Mouse (Mus musculus) forelimb bud, embryonic 11.5 days (tissue): ENCODE measurements around the gene Ppm1j.
A peak's percentile ranks its signal among the peaks of the same experiment; 100 is the strongest.
"Not testable (repeated sequence)": the region's sequence is repeated elsewhere in the genome, so short reads cannot be mapped to it uniquely, and the experiment has no call there.

ENCODE experiments used
- DNase-seq: peaks from one replicate; pipeline ENCODE4 v3.0.0-alpha.2; 2012; ENCODE audit warnings: low read depth, low spot score

Gene Ppm1j

DNA sequence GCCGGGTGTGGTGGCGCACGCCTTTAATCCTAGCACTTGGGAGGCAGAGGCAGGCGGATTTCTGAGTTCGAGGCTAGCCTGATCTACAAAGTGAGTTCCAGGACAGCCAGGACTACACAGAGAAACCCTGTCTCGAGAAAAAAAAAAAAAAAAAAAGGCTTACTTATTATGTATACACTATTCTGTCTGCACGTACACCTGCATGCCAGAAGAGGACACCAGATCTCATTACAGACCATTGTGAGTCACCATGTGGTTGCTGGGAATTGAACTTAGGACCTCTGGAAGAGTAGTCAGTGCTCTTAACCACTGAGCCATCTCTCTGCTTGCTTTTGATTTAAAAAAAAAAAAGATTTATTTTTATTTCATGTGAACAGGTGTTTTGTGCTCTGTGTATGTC, 32.4 kb downstream of the Ppm1j start:
- not testable (repeated sequence) for DNase-seq

DNA sequence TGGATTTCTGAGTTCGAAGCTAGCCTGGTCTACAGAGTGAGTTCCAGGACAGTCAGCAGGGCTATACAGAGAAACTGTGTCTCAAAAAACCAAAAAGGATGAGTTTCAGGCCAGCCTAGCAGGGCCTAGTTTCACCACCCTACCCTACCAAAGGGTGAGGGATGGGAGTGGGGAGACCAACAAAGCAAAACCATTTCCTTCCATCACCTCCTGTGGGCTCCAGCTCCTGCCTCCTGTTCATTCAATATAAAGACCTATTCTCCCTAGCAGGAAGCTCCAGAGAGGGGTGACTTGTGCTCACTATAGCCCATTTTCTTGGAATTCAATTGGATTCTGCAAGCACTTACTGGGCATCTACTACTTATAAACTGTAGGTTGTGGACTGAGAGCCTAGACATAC, 33.9 kb downstream of the Ppm1j start:
- no peak for DNase-seq

DNA sequence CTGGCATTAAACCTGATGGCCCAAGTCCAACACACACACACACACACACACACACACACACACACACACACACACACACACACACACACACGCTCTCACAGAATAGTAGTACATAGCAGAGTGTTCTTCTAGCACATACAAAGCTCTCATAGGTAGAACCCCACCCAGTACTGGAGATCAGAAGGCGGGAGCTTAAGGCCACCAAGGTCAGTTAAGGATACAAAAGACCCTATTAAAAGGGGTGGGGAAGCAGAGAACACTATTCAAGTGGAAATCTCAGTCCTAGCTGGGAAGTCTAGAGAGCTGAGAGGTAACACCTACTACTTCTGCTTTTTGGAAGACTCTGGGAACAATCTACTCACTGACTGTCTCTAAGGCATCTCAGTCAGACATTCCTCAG, 34.5 kb downstream of the Ppm1j start:
- DNase-seq = no peak

- DNase-seq = no peak
Observed at GRCm38 (mm10) chr3:104816130-104816529, 35.3 kb downstream of the Ppm1j start.

DNA sequence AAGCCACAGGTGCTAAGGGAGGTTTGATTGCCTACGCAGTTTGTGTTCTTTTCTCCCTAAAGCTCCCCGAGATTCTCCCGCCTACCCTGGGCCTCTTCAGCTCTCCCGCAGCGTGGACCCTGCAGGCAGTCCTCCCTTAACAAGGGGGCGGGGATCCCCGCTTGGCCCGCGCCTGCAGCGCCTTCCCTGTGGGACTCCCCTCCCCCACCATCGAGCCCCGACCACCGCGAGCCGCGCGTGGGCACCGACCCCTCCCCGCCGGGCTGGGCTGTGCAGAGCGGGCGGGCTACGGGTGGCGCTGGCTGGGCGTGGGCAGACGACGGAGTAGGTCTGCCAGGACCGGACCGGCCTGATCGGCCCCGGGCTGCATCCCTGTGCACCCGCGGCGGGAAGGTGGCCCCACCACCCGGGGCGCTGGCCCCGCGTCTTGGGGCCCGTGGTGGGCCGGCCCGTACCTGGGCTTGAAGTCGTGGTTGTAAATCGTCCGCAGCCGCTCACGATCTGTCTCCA, 36.7 kb downstream of the Ppm1j start:
- peak; percentile 53 for DNase-seq

- peak; percentile 83 for DNase-seq
Observed at GRCm38 (mm10) chr3:104817991-104818748, 37.3 kb downstream of the Ppm1j start, which contains the start of gene Mov10. Gene Mov10, minus strand, starts transcription at chr3:104818563.

DNA sequence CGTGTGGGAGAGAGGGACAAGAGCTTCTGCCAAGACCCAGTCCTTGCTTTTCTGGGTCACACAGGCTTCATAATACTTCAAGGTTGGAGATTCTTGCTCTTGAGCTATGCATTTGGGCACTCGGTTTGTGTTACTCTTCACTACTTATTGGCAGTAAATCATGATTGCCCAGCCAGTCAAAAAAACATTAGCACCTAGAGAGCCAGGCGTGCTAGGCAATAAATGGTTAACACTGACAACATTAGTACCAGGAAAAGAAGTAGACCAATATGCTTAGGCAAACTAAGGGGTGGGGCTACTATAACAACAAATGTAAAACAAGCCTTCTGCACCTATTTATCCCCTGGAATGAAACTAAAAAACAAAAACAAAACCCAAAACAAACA, 37.9 kb downstream of the Ppm1j start:
- DNase-seq = no peak

DNA sequence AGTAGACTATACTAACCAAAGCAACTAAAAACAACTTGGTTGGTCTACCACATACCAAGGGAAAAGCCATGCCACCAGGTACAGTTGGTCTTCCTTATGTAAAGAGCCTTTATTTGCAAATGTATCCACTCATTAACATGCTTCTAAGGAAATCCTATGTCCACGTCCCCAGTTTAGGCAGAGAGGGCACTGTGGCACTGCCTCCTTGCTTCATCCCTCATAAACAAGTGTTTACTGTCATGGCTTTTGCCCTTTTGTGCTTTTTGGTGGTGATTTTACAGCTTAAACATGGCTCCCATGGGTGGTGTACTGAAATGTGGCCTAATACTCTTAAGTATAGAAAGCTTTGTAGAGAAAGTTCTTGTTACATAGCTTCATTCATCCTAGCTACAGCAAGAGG, 39.6 kb downstream of the Ppm1j start:
- DNase-seq = no peak

DNA sequence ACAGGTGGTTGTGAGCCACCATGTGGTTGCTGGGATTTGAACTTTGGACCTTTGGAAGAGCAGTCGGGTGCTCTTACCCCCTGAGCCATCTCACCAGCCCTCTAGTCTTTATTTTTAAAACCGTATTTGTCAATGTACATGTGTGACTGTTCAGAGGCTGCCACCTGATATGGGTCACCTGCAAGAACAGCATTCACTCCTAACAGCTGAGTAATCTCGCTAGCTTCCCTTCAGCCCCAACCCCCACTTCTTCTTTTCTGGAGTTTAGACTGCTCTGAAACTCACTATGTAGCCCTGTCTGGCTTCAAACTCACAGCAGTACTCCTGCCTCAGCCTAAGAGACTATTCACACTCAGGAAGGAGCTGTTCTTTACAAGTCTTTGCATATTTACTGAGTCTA, 41.6 kb downstream of the Ppm1j start:
- DNase-seq = no peak
